Mouse (Mus musculus): ENCODE results near the gene Spsb4.

DNA sequence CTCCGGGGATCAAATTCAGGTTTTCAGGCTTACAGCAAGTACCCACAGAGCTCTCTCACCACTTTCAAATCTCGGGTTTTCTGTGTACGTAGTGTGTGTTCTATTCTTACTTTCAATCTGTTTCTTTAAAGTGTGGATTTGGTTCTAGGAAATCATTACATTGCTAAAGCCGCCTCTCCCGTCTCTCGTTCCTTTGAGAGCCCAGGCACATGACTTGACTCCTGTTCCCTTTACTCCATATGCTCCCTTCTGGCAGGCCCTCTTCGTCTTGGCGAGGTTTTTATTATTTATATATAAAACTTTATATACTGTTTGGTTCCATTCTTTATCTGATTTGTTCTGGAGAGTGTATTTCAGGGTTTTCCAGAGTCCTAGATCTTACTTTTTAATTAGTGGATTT is 85.9 kb downstream of the Spsb4 start:
- TF ChIP-seq GATA1 (IDR thresholded peaks at IDR 0.05; ENCODE audit: low read length), result no peak
- no peak for TF ChIP-seq TAL1 (IDR thresholded peaks at IDR 0.05; ENCODE audit: low read length)

Data from erythroblast, embryonic 14.5 days (primary cell).